Mouse (Mus musculus) stomach, embryonic 15.5 days (tissue): ENCODE results near the gene Plbd2. TPM values are rescaled to one million over a fixed set of nuclear protein-coding genes. Genes with fewer than 3 reads are reported as not detected.

ENCODE experiments used
- ATAC-seq: fragments of 200-750 bp; cut with Nextera tagmentation; 2 replicates; pipeline ENCODE4 v1.8.0; 2017; ENCODE audit warnings: low read depth, moderate number of reproducible peaks, moderate TSS enrichment; ENCODE audit not compliant: insufficient read depth, low FRiP score
- H3K27ac ChIP-seq: fragments of 300-500 bp; sonication (generic); 2 replicates; pipeline ENCODE4 v1.5.1; 2015; ENCODE audit warnings: mild to moderate bottlenecking, inconsistent platforms
- H3K27me3 ChIP-seq: fragments of 300-500 bp; sonication (generic); replicated peaks from 2 replicates; pipeline ENCODE4 v1.6.1; 2015; ENCODE audit warnings: inconsistent platforms
- H3K36me3 ChIP-seq: fragments of 300-500 bp; sonication (generic); 2 replicates; pipeline ENCODE4 v1.6.1; 2015; ENCODE audit warnings: inconsistent platforms
- H3K4me1 ChIP-seq: fragments of 300-500 bp; sonication (generic); 2 replicates; pipeline ENCODE4 v1.6.1; 2015; ENCODE audit warnings: inconsistent platforms
- H3K4me2 ChIP-seq: fragments of 300-500 bp; sonication (generic); 2 replicates; pipeline ENCODE4 v1.6.1; 2015; ENCODE audit warnings: mild to moderate bottlenecking, inconsistent platforms
- H3K4me3 ChIP-seq: fragments of 300-500 bp; sonication (generic); replicated peaks from 2 replicates; pipeline ENCODE4 v1.5.1; 2015; ENCODE audit warnings: inconsistent platforms
- H3K9ac ChIP-seq: fragments of 300-500 bp; sonication (generic); 2 replicates; pipeline ENCODE4 v1.6.1; 2015; ENCODE audit warnings: inconsistent platforms
- H3K9me3 ChIP-seq: fragments of 300-500 bp; sonication (generic); 2 replicates; pipeline ENCODE4 v1.6.1; 2016; ENCODE audit warnings: inconsistent platforms
- WGBS: fragments of 180-500 bp; shearing (Covaris S2); methylation state at CpG from one replicate; pipeline ENCODE4 v1.1.7; 2015; 5-methylcytosine and 5-hydroxymethylcytosine counted together
- polyA plus RNA-seq: library from polyadenylated mRNA; unstranded; fragments of >200 nt; fragmentation: Nextera tagmentation; extraction: Ambion mirVana; gene quantifications from 2 replicates; pipeline ENCODE4 v1.2.1, GENCODE M21; 2015

Gene Plbd2
- 51.5 and 53.5 TPM in 2 replicates for polyA plus RNA-seq

DNA sequence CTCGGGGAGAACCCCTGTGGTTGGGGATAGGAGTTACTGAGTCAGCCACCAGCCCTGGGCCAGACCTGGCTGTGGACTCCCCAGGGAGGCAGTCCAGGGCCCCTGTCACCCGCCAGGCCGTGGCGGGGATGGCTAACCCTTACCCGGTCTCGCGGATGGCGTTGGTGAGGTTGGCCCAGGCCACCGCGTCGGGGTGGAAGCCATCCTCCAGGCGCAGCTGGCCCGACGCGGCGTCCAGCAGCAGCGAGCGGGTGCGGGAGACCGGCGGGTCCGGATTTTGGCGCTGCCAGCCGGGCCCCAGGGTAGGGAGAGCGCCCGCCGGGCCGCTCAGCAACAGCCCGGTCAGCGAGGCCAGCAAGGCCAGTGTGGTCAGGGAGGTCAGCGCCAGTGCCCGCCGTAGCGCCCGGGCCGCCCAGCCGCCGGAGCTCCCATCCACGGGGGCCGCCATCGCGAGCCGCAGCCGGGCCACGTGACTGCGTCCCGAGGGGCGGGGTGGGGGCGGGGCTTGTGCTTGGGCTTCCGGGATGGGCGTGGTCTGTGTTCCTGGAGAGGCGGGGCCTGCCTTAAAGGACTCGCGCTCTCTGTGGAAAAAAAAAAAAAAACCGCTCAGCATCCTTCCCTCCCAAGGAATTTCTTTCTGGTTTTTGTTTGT, at the start of gene Plbd2:
Gene Plbd2 (minus strand): TSS at position 482 of the 652 bp plus-strand sequence.
- WGBS, result under 1% methylated on average over 49 of the region's 55 CpGs
- Histone ChIP-seq H3K36me3 (no peaks in the 10 kb centered on the region), H3K9ac (peak within 1 kb of the TSS; percentile 81), H3K9me3 (no peaks in the 10 kb centered on the region), H3K27ac (no peak within 1 kb of the TSS), H3K4me1 (peaks cover 21% of the 10 kb centered on the region), H3K4me2 (peak within 1 kb of the TSS; percentile 87), H3K4me3 (peak within 1 kb of the TSS; percentile 75), H3K27me3 (no peaks in the 10 kb centered on the region)
- ATAC-seq, result peak; percentile 45

DNA sequence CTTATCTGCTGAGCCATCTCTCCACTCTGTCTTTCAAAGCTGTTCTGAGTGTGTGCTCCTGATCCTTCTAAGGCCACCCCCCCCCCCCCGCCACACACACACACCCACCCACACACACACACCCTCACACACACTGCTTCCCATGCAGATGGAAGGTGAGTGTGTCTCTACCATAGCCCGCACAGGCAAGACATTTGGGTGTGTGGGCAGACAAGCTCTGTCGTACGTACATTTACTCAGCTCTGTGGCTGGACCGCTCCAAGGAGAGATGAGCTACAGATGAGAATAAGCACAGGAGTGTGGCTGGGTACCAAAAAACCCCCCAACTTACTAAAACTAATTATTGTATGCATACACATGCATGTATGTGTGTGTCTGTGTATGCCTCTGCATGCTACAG, 47.2 kb upstream of the Plbd2 start:
- WGBS, result 95% methylated on average over 5 of the region's 5 CpGs
- Histone ChIP-seq H3K4me1 (no peaks in the 10 kb centered on the region), H3K4me2 (no peak overlapping the region), H3K27me3 (no peaks in the 10 kb centered on the region), H3K36me3 (peaks cover 23% of the 10 kb centered on the region), H3K9me3 (no peaks in the 10 kb centered on the region), H3K4me3 (no peak overlapping the region), H3K9ac (no peak overlapping the region), H3K27ac (no peak overlapping the region)
- ATAC-seq, result no peak

DNA sequence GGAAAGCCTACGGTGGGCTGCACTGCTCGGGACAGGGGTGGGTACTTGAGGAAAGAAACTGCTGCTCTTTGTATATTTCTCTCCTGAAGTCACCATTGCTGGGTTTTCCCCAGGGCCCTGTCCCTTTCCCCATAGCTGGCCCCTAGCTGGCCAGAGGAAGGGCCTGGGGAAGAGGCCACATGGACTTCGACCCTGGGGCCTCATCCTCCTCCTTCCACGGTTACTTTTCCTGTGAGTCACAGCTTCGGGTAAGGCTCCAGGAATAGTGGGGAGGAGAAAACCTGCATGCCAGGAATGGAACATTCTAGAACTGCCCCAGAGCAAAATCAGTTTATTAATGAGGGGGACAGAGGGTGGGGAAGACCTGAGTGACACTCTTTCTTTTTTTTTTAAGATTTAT, 46.7 kb upstream of the Plbd2 start:
- no peak overlapping the region for H3K4me3 ChIP-seq
- H3K27me3 ChIP-seq, result no peaks in the 10 kb centered on the region
- H3K9ac ChIP-seq, result no peak overlapping the region
- H3K4me2 ChIP-seq, result no peak overlapping the region
- no peaks in the 10 kb centered on the region for H3K4me1 ChIP-seq
- no peaks in the 10 kb centered on the region for H3K9me3 ChIP-seq
- no peak overlapping the region for H3K27ac ChIP-seq
- WGBS, result 69% methylated on average over 5 of the region's 5 CpGs
- no peak for ATAC-seq
- peaks cover 20% of the 10 kb centered on the region for H3K36me3 ChIP-seq

DNA sequence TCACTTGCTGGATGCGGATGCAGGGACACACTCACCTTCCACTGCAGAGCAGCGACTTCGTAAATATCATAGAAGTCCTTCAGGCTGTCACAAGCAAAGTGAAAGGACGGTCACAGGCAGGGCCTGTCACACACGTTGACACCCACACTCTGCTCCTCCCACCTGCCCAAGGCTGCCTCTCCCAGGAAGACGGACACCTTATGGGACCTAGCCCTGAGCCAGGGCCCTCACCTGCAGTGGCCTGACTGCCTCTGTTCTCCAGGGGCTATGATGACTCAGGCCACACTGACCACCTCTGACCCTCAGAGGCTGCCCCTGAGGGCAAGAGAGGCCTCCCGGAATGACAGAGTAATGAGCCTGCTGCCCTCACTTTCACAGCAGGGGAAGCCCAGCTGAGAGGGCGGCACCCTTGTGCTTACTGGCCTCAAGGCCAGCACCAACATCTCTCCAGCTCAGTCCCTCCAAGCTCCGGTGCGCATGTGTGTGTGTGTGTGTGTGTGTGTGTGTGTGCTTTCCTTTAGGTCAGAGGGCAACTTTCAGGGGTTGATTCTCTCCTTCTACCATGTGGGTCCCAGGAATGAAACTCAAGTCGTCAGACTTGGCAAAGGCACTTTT, 44.9 kb upstream of the Plbd2 start:
- ATAC-seq, result no peak
- Histone ChIP-seq H3K36me3 (peaks cover 8% of the 10 kb centered on the region; the same call in 1 of the 2 replicates), H3K4me2 (no peak overlapping the region), H3K9me3 (no peaks in the 10 kb centered on the region), H3K9ac (no peak overlapping the region), H3K27me3 (no peaks in the 10 kb centered on the region), H3K4me3 (no peak overlapping the region), H3K27ac (no peak overlapping the region), H3K4me1 (no peaks in the 10 kb centered on the region)
- 71% methylated on average over 11 of the region's 11 CpGs for WGBS

DNA sequence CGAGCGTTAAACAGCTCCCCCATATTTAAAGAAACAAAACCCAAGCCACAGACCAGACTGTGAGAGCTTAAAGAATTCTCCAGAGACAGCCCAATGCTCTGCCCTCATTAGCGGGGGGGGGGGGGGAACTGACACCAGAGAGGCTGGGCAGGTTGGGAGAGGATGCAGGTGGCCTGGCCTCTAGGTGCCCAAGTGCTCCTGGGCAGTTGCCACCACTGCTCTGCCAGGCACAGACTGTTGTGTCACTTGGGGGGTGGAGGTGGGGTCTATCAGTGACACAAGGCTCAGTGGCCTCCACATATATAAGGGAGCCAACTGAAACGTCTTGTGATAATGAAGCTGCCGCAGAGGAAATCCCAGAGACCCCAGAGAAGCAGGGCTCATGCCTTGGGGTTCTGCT, 33.2 kb upstream of the Plbd2 start:
- Histone ChIP-seq H3K4me2 (no peak overlapping the region), H3K9me3 (no peaks in the 10 kb centered on the region), H3K4me3 (no peak overlapping the region), H3K9ac (no peak overlapping the region), H3K27me3 (no peaks in the 10 kb centered on the region), H3K27ac (no peak overlapping the region), H3K4me1 (peaks cover 14% of the 10 kb centered on the region; the same call in 1 of the 2 replicates), H3K36me3 (peaks cover 27% of the 10 kb centered on the region)
- ATAC-seq, result no peak
- WGBS, result 68% methylated on average over 5 of the region's 5 CpGs

DNA sequence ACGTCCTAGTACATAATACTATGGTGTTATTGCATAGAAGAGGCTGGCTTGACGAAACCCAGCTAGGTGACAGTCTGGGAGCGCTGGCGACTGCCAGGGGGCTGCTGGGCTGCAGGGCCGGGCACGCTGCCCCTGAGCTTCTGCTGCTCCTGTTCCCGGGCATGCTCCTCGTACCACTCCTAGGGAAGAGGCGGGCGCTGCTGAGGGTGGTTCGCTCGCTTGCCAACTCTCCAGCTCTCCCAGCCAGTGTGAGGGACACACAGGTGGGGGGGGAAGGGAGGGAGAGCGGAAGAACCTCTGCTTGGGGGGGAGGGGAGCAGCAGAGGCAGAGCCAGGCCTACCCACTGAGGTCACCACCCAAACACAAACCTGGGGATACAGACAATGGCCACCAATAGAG, 32.6 kb upstream of the Plbd2 start:
- Histone ChIP-seq H3K27me3 (no peaks in the 10 kb centered on the region), H3K36me3 (peaks cover 27% of the 10 kb centered on the region), H3K9me3 (no peaks in the 10 kb centered on the region), H3K4me2 (no peak overlapping the region), H3K9ac (no peak overlapping the region), H3K27ac (no peak overlapping the region), H3K4me1 (peaks cover 14% of the 10 kb centered on the region; the same call in 1 of the 2 replicates), H3K4me3 (no peak overlapping the region)
- 77% methylated on average over 13 of the region's 13 CpGs for WGBS
- no peak for ATAC-seq

DNA sequence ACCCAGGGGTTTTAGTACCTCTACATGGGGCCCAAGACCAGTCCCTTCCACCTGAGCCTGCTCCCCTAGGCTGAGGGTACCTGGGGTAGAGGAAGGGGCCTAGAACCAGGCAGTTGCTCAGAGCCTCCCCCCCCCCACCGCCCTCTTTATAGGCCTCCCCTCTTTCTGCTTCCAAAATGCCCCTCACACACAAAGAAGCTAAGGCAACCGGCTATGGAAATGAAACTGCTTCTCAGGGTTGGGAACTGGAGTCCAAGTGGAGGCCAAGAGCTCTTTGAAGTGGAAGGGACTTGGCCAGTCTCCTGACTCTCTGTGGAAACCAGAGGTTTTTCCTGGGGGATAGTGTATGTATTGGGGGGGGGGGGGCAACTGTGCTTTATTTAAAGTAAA, 31.3 kb upstream of the Plbd2 start:
- Histone ChIP-seq H3K4me2 (no peak overlapping the region), H3K27ac (no peak overlapping the region), H3K9ac (no peak overlapping the region), H3K27me3 (no peaks in the 10 kb centered on the region), H3K36me3 (peaks cover 17% of the 10 kb centered on the region), H3K9me3 (no peaks in the 10 kb centered on the region), H3K4me1 (peaks cover 14% of the 10 kb centered on the region; the same call in 1 of the 2 replicates), H3K4me3 (no peak overlapping the region)
- WGBS, result 53% methylated on average over 2 of the region's 2 CpGs
- no peak for ATAC-seq

DNA sequence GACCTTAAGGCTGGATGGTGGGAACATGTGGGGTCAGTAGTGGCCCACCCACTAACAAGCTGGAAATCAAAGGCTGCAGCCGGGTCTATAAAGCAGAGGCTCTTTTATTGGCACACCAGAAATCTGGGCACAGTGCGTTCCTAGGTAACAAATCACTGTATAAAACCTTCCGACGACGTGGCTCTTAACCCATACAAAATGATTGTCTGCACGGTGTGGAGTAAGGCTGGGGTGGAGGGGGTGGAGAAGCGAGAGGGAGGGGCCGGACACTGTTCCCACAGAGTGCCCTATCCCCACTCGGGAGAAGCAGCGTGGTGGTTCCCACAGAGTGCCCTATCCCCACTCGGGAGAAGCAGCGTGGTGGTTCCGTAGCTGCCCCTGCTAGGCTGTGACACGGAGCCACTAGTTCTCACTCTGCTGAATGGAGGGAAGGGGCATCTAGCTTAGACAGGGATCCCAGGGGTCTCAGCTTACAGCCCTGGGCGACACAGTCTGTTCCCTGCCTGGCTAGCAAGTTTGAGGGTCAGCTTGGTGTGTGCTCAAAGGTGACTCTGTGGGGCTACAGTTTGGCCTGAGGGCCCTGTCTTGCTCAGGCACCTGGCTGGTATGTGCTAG, 30.8 kb upstream of the Plbd2 start:
- H3K27me3 ChIP-seq, result no peaks in the 10 kb centered on the region
- H3K4me2 ChIP-seq, result no peak overlapping the region
- no peak overlapping the region for H3K9ac ChIP-seq
- no peak for ATAC-seq
- H3K27ac ChIP-seq, result no peak overlapping the region
- H3K36me3 ChIP-seq, result peaks cover 12% of the 10 kb centered on the region
- no peak overlapping the region for H3K4me3 ChIP-seq
- WGBS, result 73% methylated on average over 15 of the region's 15 CpGs
- peaks cover 14% of the 10 kb centered on the region; the same call in 1 of the 2 replicates for H3K4me1 ChIP-seq
- H3K9me3 ChIP-seq, result no peaks in the 10 kb centered on the region

DNA sequence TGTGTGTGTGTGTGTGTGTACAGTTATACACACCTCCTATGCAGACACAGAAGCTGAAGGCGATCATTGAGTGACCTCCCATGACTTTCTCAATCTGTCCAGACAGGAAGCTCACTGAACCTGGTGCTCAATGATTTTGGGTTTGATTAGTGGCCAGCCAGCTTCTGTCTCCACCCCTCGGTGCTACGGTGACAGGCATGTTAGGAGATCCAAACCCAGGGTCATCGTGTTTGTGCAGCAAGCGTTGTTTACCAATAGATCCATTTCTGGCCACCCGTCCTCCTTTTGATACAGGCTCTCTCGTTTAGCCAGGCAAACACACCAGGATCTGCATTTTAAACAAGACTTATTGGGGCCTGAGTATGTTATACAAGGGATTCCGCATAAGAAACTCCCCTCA, 28.2 kb upstream of the Plbd2 start:
- H3K4me1 ChIP-seq, result peaks cover 14% of the 10 kb centered on the region; the same call in 1 of the 2 replicates
- no peak for ATAC-seq
- WGBS, result 75% methylated on average over 8 of the region's 8 CpGs

DNA sequence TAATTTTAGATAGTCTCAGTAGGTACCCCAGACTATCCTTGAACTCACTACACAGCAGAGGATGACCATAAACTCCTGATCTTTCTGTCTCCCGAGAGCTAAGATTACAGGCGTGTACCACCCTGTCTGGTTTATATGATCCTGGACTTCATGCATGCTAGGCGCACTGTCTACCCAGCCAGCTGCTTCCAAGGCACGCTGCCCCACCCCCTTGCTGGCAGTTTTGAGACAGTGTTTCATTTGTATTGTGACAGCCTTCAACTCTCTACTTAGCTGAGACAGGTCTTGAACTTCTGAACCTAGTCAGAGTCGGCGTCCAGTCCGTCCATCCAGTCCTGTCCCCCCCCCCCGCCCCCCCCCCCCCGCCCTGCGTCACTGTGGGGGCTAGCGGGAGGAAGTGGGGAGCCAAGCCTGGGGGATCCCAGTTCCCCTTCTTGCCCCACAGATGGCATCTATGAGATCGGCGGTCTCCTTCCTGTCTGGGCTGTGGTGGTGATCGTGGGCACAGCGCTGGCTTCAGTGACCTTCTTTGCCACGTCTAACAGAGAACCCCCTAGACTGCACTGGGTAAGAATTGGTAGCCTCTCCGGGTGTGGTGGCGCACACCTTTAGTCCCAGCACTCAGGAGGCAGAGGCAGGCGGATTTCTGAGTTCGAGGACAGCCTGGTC, 24.0 kb upstream of the Plbd2 start:
- Histone ChIP-seq H3K4me1 (no peaks in the 10 kb centered on the region), H3K9me3 (no peaks in the 10 kb centered on the region), H3K4me3 (no peak overlapping the region), H3K27ac (no peak overlapping the region), H3K9ac (no peak overlapping the region), H3K4me2 (no peak overlapping the region), H3K36me3 (peaks cover 2% of the 10 kb centered on the region; the same call in 1 of the 2 replicates), H3K27me3 (no peaks in the 10 kb centered on the region)
- WGBS, result 80% methylated on average over 16 of the region's 20 CpGs
- no peak for ATAC-seq

More for the DNA sequence above, 28.2 kb upstream of the Plbd2 start:
- Histone ChIP-seq H3K27me3 (no peaks in the 10 kb centered on the region), H3K9me3 (no peaks in the 10 kb centered on the region), H3K9ac (no peak overlapping the region), H3K4me2 (no peak overlapping the region), H3K4me3 (no peak overlapping the region), H3K27ac (no peak overlapping the region; the same call in 1 of the 2 replicates), H3K36me3 (no peaks in the 10 kb centered on the region)

DNA sequence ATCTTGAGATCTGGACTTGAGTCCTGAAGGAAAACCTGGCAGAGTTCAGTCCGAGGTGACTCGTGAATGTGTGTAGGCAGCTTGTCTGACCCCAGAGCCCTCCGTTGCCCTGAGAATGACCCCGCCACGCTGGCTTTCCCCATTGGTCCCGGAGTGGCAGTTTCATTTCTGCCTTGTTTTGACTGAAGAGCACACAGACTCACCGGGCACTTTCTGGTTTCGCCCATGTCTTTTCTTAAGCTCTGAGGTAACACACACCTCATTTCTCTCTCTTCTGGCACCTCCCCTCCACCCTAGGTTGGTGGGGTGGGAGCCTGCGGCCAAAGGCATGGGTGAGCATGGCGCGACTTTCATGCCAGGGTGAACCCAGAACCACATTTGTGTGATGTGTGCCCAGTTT, 22.9 kb upstream of the Plbd2 start:
- H3K4me2 ChIP-seq, result no peak overlapping the region
- H3K27ac ChIP-seq, result no peak overlapping the region
- no peaks in the 10 kb centered on the region for H3K27me3 ChIP-seq
- H3K4me1 ChIP-seq, result no peaks in the 10 kb centered on the region
- H3K36me3 ChIP-seq, result peaks cover 8% of the 10 kb centered on the region; the same call in 1 of the 2 replicates
- no peak for ATAC-seq
- no peak overlapping the region for H3K4me3 ChIP-seq
- 60% methylated on average over 11 of the region's 11 CpGs for WGBS
- H3K9me3 ChIP-seq, result no peaks in the 10 kb centered on the region
- no peak overlapping the region for H3K9ac ChIP-seq

DNA sequence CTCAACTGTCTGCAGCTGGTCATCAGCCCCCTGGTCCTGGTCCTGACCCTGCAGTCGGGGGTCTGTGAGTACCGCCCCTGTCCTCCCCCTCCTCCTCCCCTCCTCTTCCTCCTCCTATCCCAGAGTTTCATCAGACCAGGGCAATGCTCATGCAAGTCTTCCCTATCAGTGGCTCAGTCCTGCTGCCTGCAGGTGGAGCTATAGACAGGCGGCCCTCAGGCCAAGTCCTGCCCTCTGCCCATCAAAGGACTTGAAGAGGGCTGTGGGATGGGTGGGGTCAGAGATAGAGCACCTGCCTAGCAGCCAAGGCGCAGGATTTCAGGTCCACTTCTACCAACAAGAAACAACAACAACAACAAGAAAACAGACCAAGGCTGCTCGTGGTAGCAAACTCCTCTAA, 22.3 kb upstream of the Plbd2 start:
- Histone ChIP-seq H3K9me3 (no peaks in the 10 kb centered on the region), H3K4me2 (no peak overlapping the region), H3K4me3 (no peak overlapping the region), H3K27me3 (no peaks in the 10 kb centered on the region), H3K27ac (no peak overlapping the region), H3K36me3 (peaks cover 8% of the 10 kb centered on the region; the same call in 1 of the 2 replicates), H3K9ac (no peak overlapping the region), H3K4me1 (no peaks in the 10 kb centered on the region)
- ATAC-seq, result no peak
- WGBS, result 41% methylated on average over 5 of the region's 5 CpGs
